Comparison of ENCODE assay signal across 8 mouse cellular contexts in the genomic region with DNA sequence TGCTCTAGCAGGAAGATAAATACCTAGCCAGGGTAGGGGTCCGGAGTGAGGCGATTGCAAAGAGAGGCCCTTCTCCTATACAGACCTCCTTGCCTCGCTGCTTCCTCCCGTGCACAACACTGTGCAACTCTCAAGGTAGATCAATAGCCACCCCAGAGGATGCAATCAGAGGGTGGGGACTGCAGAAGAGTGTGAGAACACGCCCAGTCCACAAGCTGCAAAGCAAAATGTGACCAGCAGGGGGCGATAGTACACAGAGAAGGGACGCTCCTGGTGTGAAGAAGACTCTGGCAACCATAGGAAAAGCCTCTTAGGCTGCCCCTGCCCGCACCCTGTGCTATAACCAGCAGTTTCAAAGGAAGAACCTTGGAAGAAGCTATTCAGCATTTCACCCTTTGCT.
DNase-seq lines count a peak whose midpoint lies in the region; ATAC-seq and TF ChIP-seq lines count a peak whose summit lies in the region.

No protein-coding gene starts in this region.

- no peak overlapping the region for H3K9ac ChIP-seq in hindbrain, embryonic 15.5 days
- no peak overlapping the region for H3K9ac ChIP-seq in stomach, embryonic 15.5 days

- no peaks in the 10 kb centered on the region for H3K36me3 ChIP-seq in hindbrain, embryonic 15.5 days
- H3K36me3 ChIP-seq in stomach, embryonic 15.5 days = no peaks in the 10 kb centered on the region

- TF ChIP-seq CTCF in left cerebral cortex, adult 2 months (IDR thresholded peaks at IDR 0.05) = peak; percentile 81

- no peak for ATAC-seq in CD4-positive, CD25-positive, alpha-beta regulatory T cell, adult 4 months
- peak; percentile 79 for ATAC-seq in frontal cortex, adult (ENCODE audit: low TSS enrichment)
- ATAC-seq in hindbrain, embryonic 15.5 days (ENCODE audit: low FRiP score, low read depth) = 0 out of 2 replicates have a peak, but pooled peaks have one; percentile 30
- peak; percentile 53 for ATAC-seq in stomach, embryonic 15.5 days (ENCODE audit: insufficient read depth, low FRiP score, low read depth)

- intact Hi-C loops in left cerebral cortex, adult 2 months (cut with DNase I) = loop anchor here (1.0 kb wide), 2 partner anchors 83 to 193 kb away; no protein-coding TSS in a partner anchor

- no peaks in the 10 kb centered on the region for H3K4me1 ChIP-seq in hindbrain, embryonic 15.5 days (replicated peaks)
- no peaks in the 10 kb centered on the region for H3K4me1 ChIP-seq in stomach, embryonic 15.5 days

- H3K27me3 ChIP-seq in hindbrain, embryonic 15.5 days = no peaks in the 10 kb centered on the region
- no peaks in the 10 kb centered on the region for H3K27me3 ChIP-seq in stomach, embryonic 15.5 days (replicated peaks)

- H3K4me3 ChIP-seq in hindbrain, embryonic 15.5 days = no peak overlapping the region
- H3K4me3 ChIP-seq in left cerebral cortex, adult 2 months = no peak overlapping the region
- H3K4me3 ChIP-seq in stomach, embryonic 15.5 days (replicated peaks) = no peak overlapping the region

- WGBS in hindbrain, embryonic 15.5 days = 37% methylated on average over 8 of the region's 8 CpGs
- WGBS in stomach, embryonic 15.5 days = 45% methylated on average over 8 of the region's 8 CpGs

- H3K27ac ChIP-seq in hindbrain, embryonic 15.5 days (replicated peaks) = no peak overlapping the region
- H3K27ac ChIP-seq in left cerebral cortex, adult 2 months = no peak overlapping the region
- H3K27ac ChIP-seq in stomach, embryonic 15.5 days = no peak overlapping the region

- no peaks in the 10 kb centered on the region for H3K9me3 ChIP-seq in hindbrain, embryonic 15.5 days
- no peaks in the 10 kb centered on the region for H3K9me3 ChIP-seq in stomach, embryonic 15.5 days

- no peak overlapping the region for H3K4me2 ChIP-seq in hindbrain, embryonic 15.5 days
- no peak overlapping the region for H3K4me2 ChIP-seq in stomach, embryonic 15.5 days

- peak; percentile 1 for DNase-seq in CD4-positive, CD25-positive, alpha-beta regulatory T cell, adult 2 months (ENCODE audit: low read depth, low spot score)
- peak; percentile 36 for DNase-seq in cerebellum, adult 8-10 months
- peak; percentile 65 to 83 for DNase-seq in left cerebral cortex, adult 2 months (ENCODE audit: extremely low spot score in 1 of 2, low spot score in 2 of 2)
- DNase-seq in mesoderm, embryonic 11.5 days (ENCODE audit: low read depth, low spot score) = peak; percentile 83

Comparison
In these comparisons a context has a peak if more than half of its experiments do, and no peak if none do; other contexts are left out.
1. DNase-seq: peak in every context shown above with its lines; median percentile 83 in mesoderm, embryonic 11.5 days; 74 in left cerebral cortex, adult 2 months; 36 in cerebellum, adult 8-10 months; 1 in CD4-positive, CD25-positive, alpha-beta regulatory T cell, adult 2 months.